Mouse (Mus musculus): ENCODE measurements around the gene Irf1. TPM values are rescaled to one million over a fixed set of nuclear protein-coding genes. Genes with fewer than 3 reads are reported as not detected.
"Not testable (repeated sequence)": the region's sequence is repeated elsewhere in the genome, so short reads cannot be mapped to it uniquely, and the experiment has no call there.

Irf1 gene
- polyA plus RNA-seq, 1 experiment from 2014 or later, result 3.9 TPM

- H3K9me3 ChIP-seq (replicated peaks), result no peaks in the 10 kb centered on the region
- no peak for ATAC-seq (ENCODE audit: low FRiP score)
- WGBS, result 92% methylated on average over 2 of the region's 2 CpGs
Measured at GRCm38 (mm10) chr11:53745260-53745659, 24.6 kb upstream of the Irf1 start.

GRCm38 (mm10) chr11:53747985-53748384 lies 21.8 kb upstream of the Irf1 start:
- Histone ChIP-seq H3K4me3 (replicated peaks) (no peak overlapping the region), H3K4me2 (no peak overlapping the region), H3K4me1 (no peaks in the 10 kb centered on the region), H3K27me3 (replicated peaks) (no peaks in the 10 kb centered on the region), H3K27ac (replicated peaks) (no peak overlapping the region), H3K9ac (replicated peaks) (no peak overlapping the region), H3K9me3 (replicated peaks) (no peaks in the 10 kb centered on the region), H3K36me3 (no peaks in the 10 kb centered on the region)
- 92% methylated on average over 9 of the region's 9 CpGs for WGBS
- ATAC-seq (ENCODE audit: low FRiP score), result no peak

More at GRCm38 (mm10) chr11:53745260-53745659, 24.6 kb upstream of the Irf1 start:
- Histone ChIP-seq H3K4me3 (replicated peaks) (no peak overlapping the region), H3K9ac (replicated peaks) (no peak overlapping the region), H3K27me3 (replicated peaks) (no peaks in the 10 kb centered on the region), H3K4me2 (no peak overlapping the region), H3K4me1 (no peaks in the 10 kb centered on the region), H3K36me3 (no peaks in the 10 kb centered on the region), H3K27ac (replicated peaks) (no peak overlapping the region)

DNA sequence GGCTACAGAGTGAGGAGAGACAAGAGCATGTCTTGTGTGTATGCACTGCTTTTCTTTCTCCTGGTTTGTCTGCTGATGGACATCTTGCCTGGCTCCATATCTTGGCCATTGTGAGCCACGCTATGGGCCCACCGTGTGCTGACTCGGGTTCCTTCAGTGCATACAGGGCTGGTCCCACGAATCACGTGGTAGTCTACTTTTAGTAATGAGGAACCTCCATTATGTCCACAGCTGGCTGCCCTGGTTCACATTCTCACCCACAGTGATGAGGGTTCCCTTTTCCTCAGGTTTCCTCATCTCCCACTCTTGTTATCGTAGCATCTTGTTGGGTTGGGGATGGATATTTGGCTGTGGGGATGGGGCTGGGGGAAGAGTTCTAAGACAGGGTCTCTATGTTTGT lies 21.2 kb upstream of the Irf1 start:
- ATAC-seq (ENCODE audit: low FRiP score), result no peak
- Histone ChIP-seq H3K4me3 (replicated peaks) (no peak overlapping the region), H3K9me3 (replicated peaks) (no peaks in the 10 kb centered on the region), H3K9ac (replicated peaks) (no peak overlapping the region), H3K4me1 (no peaks in the 10 kb centered on the region), H3K4me2 (no peak overlapping the region), H3K27ac (replicated peaks) (no peak overlapping the region), H3K27me3 (replicated peaks) (no peaks in the 10 kb centered on the region), H3K36me3 (no peaks in the 10 kb centered on the region)
- 95% methylated on average over 6 of the region's 6 CpGs for WGBS

DNA sequence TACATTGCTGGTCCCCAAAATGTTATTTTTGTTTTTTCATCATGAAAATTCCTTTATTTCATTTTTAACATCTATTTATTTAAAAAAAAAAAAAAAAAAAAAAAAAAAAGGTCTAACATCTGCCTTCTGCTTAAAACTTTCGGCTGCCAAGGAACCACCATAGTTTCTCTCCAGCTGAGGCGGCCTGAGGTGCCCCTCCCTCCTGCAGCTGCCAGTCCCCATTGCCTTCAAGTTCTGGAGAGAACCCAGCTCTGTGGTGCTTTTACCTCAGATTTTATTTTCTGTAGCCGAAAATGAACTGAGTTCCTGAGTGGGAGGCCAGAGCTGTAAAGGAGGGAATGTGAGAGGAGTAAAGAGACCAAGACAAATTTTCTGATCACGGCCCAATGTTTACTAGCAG lies 20.5 kb upstream of the Irf1 start:
- H3K4me1 ChIP-seq, result no peaks in the 10 kb centered on the region
- no peaks in the 10 kb centered on the region for H3K27me3 ChIP-seq (replicated peaks)
- H3K9me3 ChIP-seq (replicated peaks), result no peaks in the 10 kb centered on the region
- WGBS, result 70% methylated on average over 4 of the region's 4 CpGs
- no peak overlapping the region for H3K4me3 ChIP-seq (replicated peaks)
- H3K36me3 ChIP-seq, result no peaks in the 10 kb centered on the region
- no peak for ATAC-seq (ENCODE audit: low FRiP score)
- no peak overlapping the region for H3K9ac ChIP-seq (replicated peaks)
- H3K27ac ChIP-seq (replicated peaks), result no peak overlapping the region
- no peak overlapping the region for H3K4me2 ChIP-seq

DNA sequence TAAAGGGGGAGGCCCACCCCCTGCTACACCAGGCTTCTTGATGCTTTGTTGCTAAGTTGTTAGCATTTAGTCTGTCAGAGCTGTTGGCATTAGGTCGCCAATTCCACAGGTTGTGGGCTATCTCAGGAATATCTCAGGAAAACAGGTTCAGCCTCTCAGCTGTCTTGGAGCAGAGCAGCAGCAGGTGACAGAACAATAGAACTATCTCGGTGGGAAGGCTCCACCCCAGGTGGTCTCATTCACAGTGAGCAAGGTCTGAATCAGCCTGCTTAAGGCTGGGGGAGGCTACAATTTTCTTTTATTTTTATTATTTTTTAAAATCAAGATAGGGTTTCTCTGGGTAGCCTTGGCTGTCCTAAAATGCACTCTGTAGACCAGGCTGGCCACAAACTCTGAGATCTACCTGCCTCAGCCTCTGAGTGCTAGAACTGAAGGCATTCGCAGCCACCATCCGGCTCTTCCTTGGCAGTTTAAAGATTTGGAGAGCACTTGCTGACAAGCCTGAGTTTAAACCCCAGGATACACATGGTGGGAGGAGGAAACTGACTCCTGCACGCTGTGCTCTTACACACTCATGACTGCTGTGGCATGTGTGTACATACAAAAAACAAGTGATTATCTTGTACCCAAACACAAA lies 20.0 kb upstream of the Irf1 start:
- H3K36me3 ChIP-seq, result no peaks in the 10 kb centered on the region
- no peak for ATAC-seq (ENCODE audit: low FRiP score)

DNA sequence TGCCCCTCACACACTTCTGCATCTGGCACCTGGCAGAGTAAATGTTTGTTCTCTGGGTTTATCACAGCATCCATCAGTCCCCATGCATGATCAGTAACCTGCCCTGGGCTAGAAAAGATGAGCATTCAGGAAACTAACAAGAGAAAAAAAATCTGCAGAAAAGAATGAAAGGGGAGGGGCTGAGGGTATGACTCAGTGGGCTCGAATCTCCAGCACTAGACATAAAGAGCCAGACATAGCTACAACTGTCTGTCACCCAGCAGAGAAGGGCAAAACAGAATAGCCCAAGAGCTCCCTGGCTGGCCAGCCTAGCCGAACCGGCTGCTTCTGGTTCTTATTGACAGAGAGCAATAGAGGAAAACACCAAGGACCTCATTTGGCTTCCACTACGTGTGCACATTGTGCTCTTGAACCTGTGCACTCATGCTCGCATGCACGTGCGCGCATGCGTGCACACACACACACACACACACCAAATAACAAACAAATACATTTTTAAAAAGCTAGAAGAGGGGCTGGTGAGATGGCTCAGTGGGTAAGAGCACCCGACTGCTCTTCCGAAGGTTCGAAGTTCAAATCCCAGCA lies 14.7 kb upstream of the Irf1 start:
- ATAC-seq (ENCODE audit: low FRiP score), result no peak
- Histone ChIP-seq H3K27ac (replicated peaks) (no peak overlapping the region), H3K4me2 (no peak overlapping the region), H3K27me3 (replicated peaks) (peaks cover 9% of the 10 kb centered on the region; the same call in 1 of the 2 replicates), H3K9ac (replicated peaks) (no peak overlapping the region), H3K9me3 (replicated peaks) (no peaks in the 10 kb centered on the region), H3K4me3 (replicated peaks) (no peak overlapping the region), H3K36me3 (no peaks in the 10 kb centered on the region), H3K4me1 (peaks cover 3% of the 10 kb centered on the region)
- WGBS, result 83% methylated on average over 12 of the region's 12 CpGs

More for the DNA sequence above, 20.0 kb upstream of the Irf1 start:
- 59% methylated on average over 5 of the region's 5 CpGs for WGBS
- no peaks in the 10 kb centered on the region for H3K27me3 ChIP-seq (replicated peaks)
- no peaks in the 10 kb centered on the region for H3K4me1 ChIP-seq
- H3K27ac ChIP-seq (replicated peaks), result no peak overlapping the region
- H3K9ac ChIP-seq (replicated peaks), result no peak overlapping the region
- no peak overlapping the region for H3K4me3 ChIP-seq (replicated peaks)
- H3K4me2 ChIP-seq, result no peak overlapping the region
- H3K9me3 ChIP-seq (replicated peaks), result no peaks in the 10 kb centered on the region

DNA sequence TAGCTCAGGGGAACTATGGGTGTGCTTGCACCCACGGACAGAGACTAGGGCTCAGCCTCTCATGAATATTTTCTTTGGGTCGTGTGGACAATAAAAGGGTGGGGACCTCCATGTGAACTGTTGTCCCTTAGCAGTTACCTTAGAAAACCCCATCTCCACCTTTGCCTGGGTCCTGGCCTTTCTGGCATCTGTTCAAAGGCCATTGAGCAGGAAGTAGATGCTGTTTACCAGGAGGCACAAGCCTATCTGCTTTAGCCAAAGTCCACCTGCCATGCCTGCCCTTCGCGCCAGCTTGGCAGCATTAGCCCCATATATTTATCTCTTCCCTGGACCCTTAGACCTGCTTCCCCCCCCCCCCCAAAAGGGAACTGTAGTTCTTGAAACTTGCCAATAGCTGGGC lies 12.2 kb upstream of the Irf1 start:
- no peak overlapping the region for H3K4me3 ChIP-seq (replicated peaks)
- ATAC-seq (ENCODE audit: low FRiP score), result no peak
- WGBS, result 96% methylated on average over 4 of the region's 4 CpGs
- peaks cover 30% of the 10 kb centered on the region for H3K27me3 ChIP-seq (replicated peaks)
- no peak overlapping the region for H3K9ac ChIP-seq (replicated peaks)
- H3K9me3 ChIP-seq (replicated peaks), result no peaks in the 10 kb centered on the region
- H3K36me3 ChIP-seq, result no peaks in the 10 kb centered on the region
- H3K4me1 ChIP-seq, result peaks cover 18% of the 10 kb centered on the region
- H3K27ac ChIP-seq (replicated peaks), result no peak overlapping the region
- H3K4me2 ChIP-seq, result no peak overlapping the region

GRCm38 (mm10) chr11:53758033-53758432 lies 11.8 kb upstream of the Irf1 start:
- H3K36me3 ChIP-seq; H3K9me3 ChIP-seq (replicated peaks); H3K9ac ChIP-seq (replicated peaks); ATAC-seq (ENCODE audit: low FRiP score); H3K4me2 ChIP-seq; H3K4me3 ChIP-seq (replicated peaks); H3K27ac ChIP-seq (replicated peaks): not testable (repeated sequence)
- WGBS, result 85% methylated on average over 9 of the region's 9 CpGs
- Histone ChIP-seq H3K4me1 (peaks cover 22% of the 10 kb centered on the region), H3K27me3 (replicated peaks) (peaks cover 34% of the 10 kb centered on the region)

GRCm38 (mm10) chr11:53758791-53759351 lies 10.9 kb upstream of the Irf1 start:
- H3K4me3 ChIP-seq (replicated peaks), result no peak overlapping the region
- no peak for ATAC-seq (ENCODE audit: low FRiP score)
- 52% methylated on average over 6 of the region's 6 CpGs for WGBS
- H3K9ac ChIP-seq (replicated peaks), result no peak overlapping the region
- no peaks in the 10 kb centered on the region for H3K9me3 ChIP-seq (replicated peaks)
- no peaks in the 10 kb centered on the region for H3K36me3 ChIP-seq
- peaks cover 42% of the 10 kb centered on the region for H3K27me3 ChIP-seq (replicated peaks)
- no peak overlapping the region for H3K27ac ChIP-seq (replicated peaks)
- H3K4me1 ChIP-seq, result peaks cover 31% of the 10 kb centered on the region
- H3K4me2 ChIP-seq, result no peak overlapping the region

DNA sequence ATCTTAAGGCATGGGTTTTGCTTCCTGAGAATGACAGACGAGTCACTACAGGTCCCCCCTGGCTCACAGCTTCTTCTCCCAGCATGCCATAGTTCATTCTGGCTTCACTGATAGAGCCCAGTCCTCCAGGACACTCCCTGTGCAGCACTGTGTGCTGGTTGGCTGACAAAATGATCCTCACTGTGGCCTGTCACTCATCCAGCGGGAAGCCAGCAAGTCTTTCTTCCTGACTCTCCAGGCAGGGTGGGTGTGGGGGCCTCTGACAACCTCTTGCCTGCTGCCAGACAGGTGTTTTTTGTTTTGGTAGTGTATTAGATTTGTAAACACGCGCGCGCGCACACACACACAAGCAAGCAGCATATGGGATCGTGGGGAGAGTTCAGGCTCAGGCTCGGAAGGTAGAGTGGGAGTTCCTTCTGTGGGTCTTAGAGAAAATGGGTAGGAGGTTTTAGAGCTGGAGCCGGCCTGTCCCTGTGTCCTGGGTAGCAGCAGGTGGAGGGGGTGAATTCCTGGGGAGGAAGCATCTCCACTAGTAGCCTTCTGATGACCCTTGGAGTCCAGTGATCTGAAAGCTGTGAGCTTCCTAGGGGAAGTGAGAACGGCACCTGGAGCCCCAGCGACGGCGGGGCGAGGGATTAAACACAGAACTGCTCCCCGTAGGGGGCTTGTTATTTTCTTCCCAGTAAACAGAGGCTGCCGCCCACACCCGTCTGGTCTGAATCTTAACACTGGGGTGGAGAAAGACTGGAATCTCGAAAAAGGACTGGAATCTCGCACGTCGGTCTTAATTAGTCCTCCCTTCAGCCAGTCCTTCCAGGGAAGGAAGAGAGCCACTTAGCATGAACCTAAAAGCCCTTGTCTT lies 10.0 kb upstream of the Irf1 start:
- ATAC-seq (ENCODE audit: low FRiP score), result no peak

DNA sequence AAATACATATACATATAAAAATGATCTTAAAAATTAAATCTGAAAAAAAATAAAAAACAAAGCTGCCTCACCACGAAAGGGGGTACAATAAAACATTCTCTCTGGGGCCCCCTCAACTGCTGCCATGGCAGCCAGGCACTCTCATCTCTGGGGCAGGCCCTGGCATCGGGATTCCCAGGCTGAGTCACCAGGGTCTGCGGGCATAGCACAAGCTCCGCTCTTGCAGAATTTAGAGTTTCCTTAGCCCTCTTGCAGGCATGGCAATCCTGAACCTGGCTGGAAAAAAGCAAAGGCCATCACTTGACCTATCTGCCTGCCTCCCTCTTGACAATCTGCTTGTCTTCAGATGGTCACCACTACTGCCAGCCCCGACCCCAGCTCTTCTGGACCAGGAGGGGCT lies 8.5 kb upstream of the Irf1 start:
- no peak overlapping the region for H3K27ac ChIP-seq (replicated peaks)
- 74% methylated on average over 5 of the region's 5 CpGs for whole genome bisulfite sequencing
- ATAC-seq (ENCODE audit: low FRiP score), result no peak

More for the DNA sequence above, 10.0 kb upstream of the Irf1 start:
- H3K27me3 ChIP-seq (replicated peaks), result peaks cover 42% of the 10 kb centered on the region
- no peaks in the 10 kb centered on the region for H3K36me3 ChIP-seq
- 16% methylated on average over 22 of the region's 22 CpGs for WGBS
- H3K9ac ChIP-seq (replicated peaks), result no peak overlapping the region
- H3K27ac ChIP-seq (replicated peaks), result no peak overlapping the region
- no peak overlapping the region for H3K4me3 ChIP-seq (replicated peaks)
- H3K9me3 ChIP-seq (replicated peaks), result no peaks in the 10 kb centered on the region
- peaks cover 36% of the 10 kb centered on the region for H3K4me1 ChIP-seq
- no peak overlapping the region for H3K4me2 ChIP-seq

More for the DNA sequence above, 8.5 kb upstream of the Irf1 start:
- H3K4me3 ChIP-seq (replicated peaks), result no peak overlapping the region
- H3K9me3 ChIP-seq (replicated peaks), result no peaks in the 10 kb centered on the region
- H3K4me1 ChIP-seq, result peaks cover 36% of the 10 kb centered on the region
- peaks cover 42% of the 10 kb centered on the region for H3K27me3 ChIP-seq (replicated peaks)
- H3K36me3 ChIP-seq, result no peaks in the 10 kb centered on the region
- no peak overlapping the region for H3K9ac ChIP-seq (replicated peaks)
- H3K4me2 ChIP-seq, result no peak overlapping the region

Data from neural tube, embryonic 15.5 days (tissue).